Mouse (Mus musculus): ENCODE measurements at regions not wholly inside any gene's neighbourhood (a gene's known extent, or its start where the extent isn't known, plus 50 kb on each side); places are given as distances from the start of the nearest gene placed in this dataset.

DNA sequence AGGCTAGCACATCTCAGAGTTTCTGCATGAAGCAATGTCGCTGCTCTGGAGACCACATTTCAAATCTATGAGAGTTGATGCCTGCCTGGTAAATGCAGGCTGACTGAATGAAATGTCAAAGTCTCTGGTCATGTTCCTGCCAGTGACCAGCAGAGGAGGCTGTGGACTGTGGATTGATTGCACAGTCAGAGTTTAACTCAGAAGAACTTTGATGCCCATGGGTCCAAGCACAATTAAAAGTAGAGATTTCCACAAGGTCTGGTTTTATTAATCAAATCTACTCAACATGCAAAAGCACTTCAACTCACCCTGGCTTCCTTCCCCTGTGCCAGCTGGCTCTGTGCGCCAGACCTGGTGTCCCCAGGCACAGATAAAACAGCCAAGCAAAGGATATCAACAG is 81.3 kb downstream of the Hsd17b3 start:
- no peak for DNase-seq

GRCm38 (mm10) chr13:64002945-64003459 is 86.0 kb downstream of the Hsd17b3 start:
- DNase-seq = peak in 1 of 2 experiments; percentile 18

DNA sequence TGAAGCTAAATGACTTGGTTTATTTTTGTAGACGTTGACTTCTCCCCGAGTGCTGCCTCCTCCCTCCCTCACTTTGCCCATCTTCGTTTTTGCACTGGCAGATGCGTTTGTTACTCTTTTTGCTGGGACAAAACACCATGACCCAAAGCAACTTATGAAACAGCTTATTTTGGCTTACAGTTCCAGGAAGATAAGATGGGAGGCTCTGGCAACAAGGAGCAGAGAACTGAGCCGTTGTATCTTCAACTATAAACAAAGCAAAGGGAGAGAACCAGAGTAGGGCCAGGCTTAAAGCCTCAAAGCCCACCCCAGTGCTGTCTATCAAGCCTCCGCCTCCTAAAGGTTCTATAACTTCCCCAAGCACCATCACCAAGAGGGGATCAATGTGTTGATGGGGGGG is 88.7 kb downstream of the Hsd17b3 start:
- no peak for DNase-seq

- no peak for DNase-seq
Observed at GRCm38 (mm10) chr13:63998647-63999046, 90.4 kb downstream of the Hsd17b3 start.

- no peak for DNase-seq
Observed at GRCm38 (mm10) chr13:63993857-63994477, 95.1 kb downstream of the Hsd17b3 start.

GRCm38 (mm10) chr13:63992989-63993388 is 96.0 kb downstream of the Hsd17b3 start:
- DNase-seq = no peak

DNA sequence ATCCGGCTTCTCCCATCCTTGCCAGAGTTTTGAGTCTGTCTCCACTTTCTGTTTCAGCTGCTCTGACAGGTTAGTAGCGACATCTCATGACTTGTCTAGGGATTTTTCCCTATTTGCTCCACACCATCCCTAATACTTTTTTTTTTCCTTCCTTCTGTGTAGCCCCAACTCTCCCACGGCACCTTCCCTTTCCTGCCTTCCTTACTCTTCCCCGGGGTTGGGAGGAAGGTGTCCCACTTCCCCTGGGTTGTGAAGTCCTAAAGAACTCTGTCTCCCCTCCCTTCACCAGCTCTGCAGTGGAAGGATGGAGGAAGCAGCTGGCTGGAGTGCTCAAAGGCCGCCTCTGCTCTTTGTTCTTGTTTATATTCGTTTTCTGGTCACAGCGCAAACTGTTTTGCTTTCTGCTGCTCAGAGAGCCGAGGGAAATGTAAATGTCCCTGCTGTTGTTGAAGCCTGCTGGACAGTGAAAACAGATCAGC is 98.5 kb downstream of the Hsd17b3 start:
- peak; percentile 12 to 19 for DNase-seq

- DNase-seq = no peak
Observed at GRCm38 (mm10) chr13:63989769-63990168, 99.3 kb downstream of the Hsd17b3 start.

DNA sequence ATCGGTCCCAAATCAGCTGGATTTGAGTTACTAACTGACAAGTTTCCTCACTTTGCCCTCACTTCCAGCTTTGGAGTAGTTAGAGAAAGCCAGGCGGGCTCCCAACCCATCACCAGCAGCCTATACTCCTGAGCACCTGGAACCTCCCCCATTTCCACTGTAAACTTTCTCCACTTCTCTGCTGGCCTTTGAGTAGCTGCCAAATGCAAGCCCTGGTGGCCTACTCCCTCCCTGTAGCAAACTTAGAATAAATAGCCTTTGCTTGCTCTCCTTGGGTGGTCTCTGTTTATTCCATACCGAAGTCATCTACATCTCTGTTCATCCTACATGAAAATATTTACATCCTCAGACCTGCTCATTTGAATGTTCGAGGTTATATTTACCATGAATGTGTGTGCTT is 100.8 kb downstream of the Hsd17b3 start:
- DNase-seq = no peak

- DNase-seq = no peak
Observed at GRCm38 (mm10) chr13:63986681-63987080, 102.3 kb downstream of the Hsd17b3 start.

GRCm38 (mm10) chr13:63985590-63985989 is 103.4 kb downstream of the Hsd17b3 start:
- DNase-seq = no peak

GRCm38 (mm10) chr13:63985086-63985485 is 103.9 kb downstream of the Hsd17b3 start:
- DNase-seq = no peak

- DNase-seq = no peak
Observed at GRCm38 (mm10) chr13:63980012-63980691, 108.9 kb downstream of the Hsd17b3 start.

- no peak for DNase-seq
Observed at GRCm38 (mm10) chr13:63979581-63979980, 109.4 kb downstream of the Hsd17b3 start.

DNA sequence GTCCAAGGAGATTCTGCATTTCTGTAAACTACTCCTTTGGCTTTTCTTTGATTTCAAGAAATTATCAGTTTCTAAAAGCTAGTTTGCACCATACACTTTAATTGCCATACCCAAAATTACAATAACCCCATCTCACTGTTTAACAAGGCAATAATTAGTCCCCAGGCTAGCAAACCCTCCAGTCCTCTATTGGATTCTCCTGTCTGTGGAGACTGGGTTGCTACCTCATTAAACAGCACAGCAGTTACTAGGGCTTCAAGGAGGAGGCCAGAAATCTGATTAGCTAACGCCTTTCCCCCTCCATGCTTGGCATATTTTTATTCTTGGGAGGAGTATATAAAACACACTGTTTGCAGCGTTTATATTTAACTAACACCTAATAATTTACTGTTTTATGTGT is 119.1 kb downstream of the Hsd17b3 start:
- no peak for DNase-seq

DNA sequence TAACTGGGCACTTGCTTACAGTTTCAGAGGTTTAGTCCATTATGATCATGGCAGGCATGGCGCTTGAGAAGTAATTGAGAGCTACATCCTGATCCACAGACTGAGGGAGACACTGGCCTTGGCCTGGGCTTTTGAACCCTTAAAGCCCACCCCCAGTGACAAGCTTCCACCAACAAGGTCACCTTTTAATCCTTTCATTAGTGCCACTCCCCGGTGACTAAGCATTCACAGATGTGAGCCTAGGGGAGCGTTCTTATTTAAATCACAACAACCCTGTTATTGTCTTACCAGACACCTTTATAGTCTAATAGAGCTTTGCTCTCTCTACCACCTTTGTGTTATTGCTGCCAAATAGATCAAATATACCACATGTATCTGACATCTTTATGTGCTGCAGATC is 120.4 kb downstream of the Hsd17b3 start:
- DNase-seq = no peak

- peak; percentile 9 to 22 for DNase-seq
Observed at GRCm38 (mm10) chr13:63957098-63957497, 131.9 kb downstream of the Hsd17b3 start.

DNA sequence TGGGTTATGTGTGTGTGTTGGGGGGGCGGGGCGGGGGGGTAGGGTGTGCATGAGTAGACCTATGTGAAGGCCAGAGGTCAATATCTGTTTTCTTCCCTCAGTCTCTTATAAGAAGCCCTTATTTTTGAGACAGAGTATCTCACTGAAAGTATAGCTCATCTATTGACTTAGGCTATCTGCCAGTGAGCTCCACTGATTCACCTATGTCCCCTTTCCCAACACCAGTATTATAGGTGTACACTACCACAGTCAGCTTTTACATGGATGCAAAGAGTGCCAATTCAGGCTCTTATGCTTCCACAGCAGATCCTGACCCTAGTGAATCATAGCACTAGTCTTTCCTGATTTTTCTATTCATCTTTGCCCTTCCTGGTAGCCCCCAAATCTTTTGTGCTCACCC is 134.7 kb downstream of the Hsd17b3 start:
- DNase-seq = no peak

DNA sequence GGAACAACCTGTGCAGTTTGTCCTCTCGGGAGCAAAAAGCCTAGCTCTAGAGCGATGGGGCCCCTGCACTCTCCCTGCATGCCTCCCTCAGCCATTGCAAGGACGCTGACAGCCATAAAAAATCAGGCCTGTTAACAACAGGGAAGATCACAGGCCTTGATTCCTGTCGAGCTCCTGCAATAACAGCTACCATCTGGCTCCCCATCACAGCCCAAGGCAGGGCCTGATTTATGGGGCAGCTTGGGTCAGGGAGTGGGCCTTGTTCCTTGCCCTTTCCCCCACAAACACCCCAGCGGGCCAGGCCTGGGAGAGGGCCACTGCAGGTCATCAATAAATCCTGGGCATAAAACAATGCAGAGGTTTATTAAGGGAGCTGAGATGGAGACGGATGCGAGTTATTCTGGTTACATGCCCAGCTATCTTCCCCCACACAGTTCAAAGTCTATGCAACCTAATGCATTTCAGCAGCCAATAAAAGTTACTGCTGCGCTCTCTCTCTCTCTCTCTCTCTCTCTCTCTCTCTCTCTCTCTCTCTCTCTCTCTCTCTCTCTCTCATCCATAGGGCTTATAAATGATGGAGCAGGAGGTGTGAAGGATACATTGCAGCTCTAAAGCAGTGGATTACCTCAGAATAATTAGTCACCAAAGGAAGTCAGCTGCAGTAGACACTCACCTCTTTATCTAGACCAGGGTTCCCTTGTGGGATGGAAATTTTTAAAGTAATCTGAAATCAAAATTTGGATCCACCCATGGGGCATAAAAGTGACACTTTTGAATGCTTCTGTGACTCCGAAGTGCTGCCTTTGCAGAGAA is 136.9 kb downstream of the Hsd17b3 start:
- DNase-seq = peak in 1 of 2 experiments; percentile 5

DNA sequence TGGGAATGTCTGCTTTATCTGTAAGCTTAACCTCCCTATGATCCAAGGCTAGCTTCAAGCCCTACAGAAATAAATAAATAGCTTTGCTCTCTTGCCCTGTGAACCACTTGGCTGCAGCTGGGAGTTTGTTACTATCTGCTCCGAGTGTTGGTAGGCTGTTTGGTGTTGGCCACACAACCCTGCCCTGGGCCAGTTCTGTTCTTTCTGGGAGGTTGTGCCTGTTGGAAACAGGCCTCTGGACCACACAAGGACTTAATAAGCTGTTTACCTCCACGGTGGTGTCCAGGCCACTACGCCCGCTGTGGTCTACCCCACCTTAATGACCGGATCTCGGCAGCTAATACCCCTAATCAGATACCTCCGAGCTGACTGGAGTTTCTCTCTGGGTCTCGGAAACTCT is 136.1 kb downstream of the Ercc6l2 start:
- DNase-seq = peak in 1 of 2 experiments; percentile 8
